Mouse (Mus musculus): Measurements from ENCODE around the gene Tmem160. TPM values are rescaled to one million over a fixed set of nuclear protein-coding genes. Genes with fewer than 3 reads are reported as not detected.

The Tmem160 gene
- polyA plus RNA-seq, 1 experiment from 2014 or later = 51.4 TPM

- Histone ChIP-seq H3K36me3 (ENCODE audit: control insufficient read depth, insufficient read depth, low read length) (peaks cover 38% of the 10 kb centered on the region), H3K4me3 (ENCODE audit: low read depth, low read length) (no peak overlapping the region), H3K27ac (ENCODE audit: low read depth, low read length) (no peak overlapping the region), H3K9ac (ENCODE audit: low read depth, low read length) (no peak overlapping the region), H3K27me3 (ENCODE audit: control insufficient read depth, insufficient read depth, low read length) (no peaks in the 10 kb centered on the region), H3K9me3 (ENCODE audit: control insufficient read depth, low read length) (no peaks in the 10 kb centered on the region), H3K4me1 (replicated peaks; ENCODE audit: control insufficient read depth, insufficient read depth, low read length) (no peaks in the 10 kb centered on the region), H3K4me2 (replicated peaks; ENCODE audit: low read depth, low read length) (no peak overlapping the region)
- 90% methylated on average over 10 of the region's 10 CpGs for WGBS
- DNase-seq (ENCODE audit: low spot score) = no peak
- peak; percentile 25 for ATAC-seq (ENCODE audit: low FRiP score)
Measured at GRCm38 (mm10) chr7:16425721-16426120, 26.9 kb upstream of the Tmem160 start.

DNA sequence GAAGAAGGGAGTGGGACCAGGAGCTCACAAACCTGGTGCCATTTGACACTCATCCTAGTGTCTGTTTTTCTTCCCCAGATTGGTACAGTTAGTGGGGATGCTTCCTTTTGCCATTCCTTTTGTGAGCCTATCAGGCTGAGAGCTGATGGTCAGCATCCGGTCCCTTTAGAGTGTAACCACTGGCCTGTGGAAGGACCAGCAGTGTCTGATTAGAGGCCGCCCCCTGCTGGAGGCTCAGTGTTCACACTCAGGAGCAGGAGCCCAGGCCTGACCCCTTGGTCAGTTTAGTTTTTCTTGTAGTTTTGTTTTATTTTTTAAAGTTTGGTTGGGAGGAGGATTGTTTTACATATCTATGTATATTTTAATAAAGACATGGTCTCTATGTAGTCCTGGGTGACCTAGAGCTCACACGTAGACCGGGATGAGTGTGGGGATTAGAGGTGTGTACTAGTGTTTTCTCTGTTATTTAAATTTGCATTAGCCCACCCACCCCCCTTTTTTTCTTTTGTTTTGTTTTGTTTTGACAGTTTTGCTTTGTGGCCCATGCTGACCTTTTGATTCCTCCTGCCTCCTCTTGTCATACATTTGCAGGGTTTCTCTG is 26.4 kb upstream of the Tmem160 start:
- Histone ChIP-seq H3K9ac (ENCODE audit: low read depth, low read length) (no peak overlapping the region), H3K9me3 (ENCODE audit: control insufficient read depth, low read length) (no peaks in the 10 kb centered on the region), H3K27ac (ENCODE audit: low read depth, low read length) (no peak overlapping the region), H3K4me1 (replicated peaks; ENCODE audit: control insufficient read depth, insufficient read depth, low read length) (no peaks in the 10 kb centered on the region), H3K4me3 (ENCODE audit: low read depth, low read length) (no peak overlapping the region), H3K36me3 (ENCODE audit: control insufficient read depth, insufficient read depth, low read length) (peaks cover 34% of the 10 kb centered on the region), H3K27me3 (ENCODE audit: control insufficient read depth, insufficient read depth, low read length) (no peaks in the 10 kb centered on the region), H3K4me2 (replicated peaks; ENCODE audit: low read depth, low read length) (no peak overlapping the region)
- WGBS = 55% methylated on average over 4 of the region's 4 CpGs
- DNase-seq (ENCODE audit: low spot score) (peak; percentile 81), ATAC-seq (ENCODE audit: low FRiP score) (peak; percentile 72)

DNA sequence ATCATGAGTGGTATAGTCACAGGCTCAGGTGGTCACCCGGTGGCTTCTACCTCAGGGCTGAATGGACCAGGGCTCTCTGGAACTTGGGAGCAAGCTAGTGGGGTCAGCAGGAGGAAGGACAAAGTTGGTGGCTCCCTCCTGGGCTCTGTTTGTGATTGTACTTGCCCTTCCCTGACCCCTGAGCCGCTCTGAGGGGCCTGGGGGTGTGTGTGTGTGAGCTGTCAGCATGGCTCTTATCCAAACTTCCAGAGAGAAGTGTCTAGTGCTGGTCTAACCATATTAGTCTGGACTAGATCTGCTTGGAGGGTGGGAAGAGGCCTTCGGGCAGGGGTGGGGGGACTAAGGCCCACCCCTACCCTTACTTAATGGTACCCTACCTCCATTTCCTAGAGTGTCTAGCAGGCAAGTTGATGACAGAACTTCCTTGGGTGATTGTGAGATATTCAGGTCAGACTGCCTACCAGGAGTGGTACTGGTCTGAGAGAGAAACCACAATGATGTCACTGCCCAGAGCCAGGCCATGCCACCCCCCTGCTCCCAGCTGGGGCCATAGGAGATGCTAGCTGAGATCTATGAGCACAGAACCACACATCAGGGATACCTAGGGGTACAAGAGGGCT is 19.1 kb upstream of the Tmem160 start:
- Histone ChIP-seq H3K36me3 (ENCODE audit: control insufficient read depth, insufficient read depth, low read length) (peaks cover 50% of the 10 kb centered on the region), H3K27me3 (ENCODE audit: control insufficient read depth, insufficient read depth, low read length) (no peaks in the 10 kb centered on the region), H3K9ac (ENCODE audit: low read depth, low read length) (no peak overlapping the region), H3K27ac (ENCODE audit: low read depth, low read length) (no peak overlapping the region), H3K9me3 (ENCODE audit: control insufficient read depth, low read length) (no peaks in the 10 kb centered on the region), H3K4me2 (replicated peaks; ENCODE audit: low read depth, low read length) (no peak overlapping the region), H3K4me3 (ENCODE audit: low read depth, low read length) (no peak overlapping the region), H3K4me1 (replicated peaks; ENCODE audit: control insufficient read depth, insufficient read depth, low read length) (no peaks in the 10 kb centered on the region)
- no peak for DNase-seq (ENCODE audit: low spot score)
- no peak for ATAC-seq (ENCODE audit: low FRiP score)
- whole genome bisulfite sequencing = 84% methylated on average over 3 of the region's 3 CpGs

GRCm38 (mm10) chr7:16435088-16435487 is 17.5 kb upstream of the Tmem160 start:
- no peaks in the 10 kb centered on the region for H3K4me1 ChIP-seq (replicated peaks; ENCODE audit: control insufficient read depth, insufficient read depth, low read length)
- H3K36me3 ChIP-seq (ENCODE audit: control insufficient read depth, insufficient read depth, low read length) = peaks cover 36% of the 10 kb centered on the region
- H3K9me3 ChIP-seq (ENCODE audit: control insufficient read depth, low read length) = no peaks in the 10 kb centered on the region
- no peak overlapping the region for H3K4me3 ChIP-seq (ENCODE audit: low read depth, low read length)
- no peak for ATAC-seq (ENCODE audit: low FRiP score)
- no peak overlapping the region for H3K9ac ChIP-seq (ENCODE audit: low read depth, low read length)
- DNase-seq (ENCODE audit: low spot score) = no peak
- no peak overlapping the region for H3K27ac ChIP-seq (ENCODE audit: low read depth, low read length)
- 87% methylated on average over 9 of the region's 9 CpGs for WGBS
- H3K27me3 ChIP-seq (ENCODE audit: control insufficient read depth, insufficient read depth, low read length) = no peaks in the 10 kb centered on the region
- H3K4me2 ChIP-seq (replicated peaks; ENCODE audit: low read depth, low read length) = no peak overlapping the region

GRCm38 (mm10) chr7:16441241-16441640 is 11.3 kb upstream of the Tmem160 start:
- ATAC-seq (ENCODE audit: low FRiP score) = no peak
- H3K4me1 ChIP-seq (replicated peaks; ENCODE audit: control insufficient read depth, insufficient read depth, low read length) = no peaks in the 10 kb centered on the region
- H3K9me3 ChIP-seq (ENCODE audit: control insufficient read depth, low read length) = no peaks in the 10 kb centered on the region
- H3K36me3 ChIP-seq (ENCODE audit: control insufficient read depth, insufficient read depth, low read length) = no peaks in the 10 kb centered on the region
- no peak overlapping the region for H3K4me3 ChIP-seq (ENCODE audit: low read depth, low read length)
- no peak overlapping the region for H3K27ac ChIP-seq (ENCODE audit: low read depth, low read length)
- H3K27me3 ChIP-seq (ENCODE audit: control insufficient read depth, insufficient read depth, low read length) = no peaks in the 10 kb centered on the region
- no peak for DNase-seq (ENCODE audit: low spot score)
- H3K9ac ChIP-seq (ENCODE audit: low read depth, low read length) = no peak overlapping the region
- H3K4me2 ChIP-seq (replicated peaks; ENCODE audit: low read depth, low read length) = no peak overlapping the region

DNA sequence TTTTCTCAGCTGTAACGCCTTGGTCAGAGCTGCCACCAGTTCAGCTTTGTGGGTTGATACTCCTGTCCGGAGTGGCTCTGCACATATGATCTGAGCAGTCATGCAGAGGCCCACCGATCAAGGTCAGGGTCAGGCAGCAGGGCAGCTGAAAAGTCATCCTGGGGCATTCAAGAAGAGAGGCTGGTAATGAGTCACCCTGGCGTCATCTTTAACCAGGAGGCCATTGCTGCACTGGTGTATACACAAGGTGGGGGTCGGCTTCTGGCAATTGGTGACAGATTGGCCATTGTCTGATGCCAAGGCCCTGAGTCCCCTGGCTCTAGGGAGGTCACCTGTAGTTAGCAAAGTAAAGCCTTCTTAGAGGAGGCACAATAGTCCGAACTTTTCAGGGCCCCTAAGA is 923 bp upstream of the Tmem160 start:
- H3K9ac ChIP-seq (ENCODE audit: low read depth, low read length) = no peak overlapping the region
- DNase-seq (ENCODE audit: low spot score) = no peak
- no peak for ATAC-seq (ENCODE audit: low FRiP score)
- H3K36me3 ChIP-seq (ENCODE audit: control insufficient read depth, insufficient read depth, low read length) = peaks cover 4% of the 10 kb centered on the region; the same call in 1 of the 2 replicates
- no peaks in the 10 kb centered on the region for H3K9me3 ChIP-seq (ENCODE audit: control insufficient read depth, low read length)
- H3K27me3 ChIP-seq (ENCODE audit: control insufficient read depth, insufficient read depth, low read length) = no peaks in the 10 kb centered on the region
- 81% methylated on average over 6 of the region's 6 CpGs for WGBS
- peaks cover 3% of the 10 kb centered on the region; the same call in 1 of the 2 replicates for H3K4me1 ChIP-seq (replicated peaks; ENCODE audit: control insufficient read depth, insufficient read depth, low read length)
- no peak overlapping the region for H3K4me3 ChIP-seq (ENCODE audit: low read depth, low read length)
- no peak overlapping the region for H3K4me2 ChIP-seq (replicated peaks; ENCODE audit: low read depth, low read length)
- H3K27ac ChIP-seq (ENCODE audit: low read depth, low read length) = no peak overlapping the region

GRCm38 (mm10) chr7:16453118-16453711 is 636 bp downstream of the Tmem160 start:
- peak overlapping the region; percentile 33; the same call in 1 of the 2 replicates for H3K27ac ChIP-seq (ENCODE audit: low read depth, low read length)
- H3K9me3 ChIP-seq (ENCODE audit: control insufficient read depth, low read length) = no peaks in the 10 kb centered on the region
- H3K4me1 ChIP-seq (replicated peaks; ENCODE audit: control insufficient read depth, insufficient read depth, low read length) = peaks cover 3% of the 10 kb centered on the region; the same call in 1 of the 2 replicates
- peaks cover 4% of the 10 kb centered on the region; the same call in 1 of the 2 replicates for H3K36me3 ChIP-seq (ENCODE audit: control insufficient read depth, insufficient read depth, low read length)
- peak; percentile 67 for DNase-seq (ENCODE audit: low spot score)
- peak overlapping the region; percentile 48 for H3K9ac ChIP-seq (ENCODE audit: low read depth, low read length)
- peak overlapping the region; percentile 60 for H3K4me3 ChIP-seq (ENCODE audit: low read depth, low read length)
- under 1% methylated on average over 20 of the region's 23 CpGs for WGBS
- H3K4me2 ChIP-seq (replicated peaks; ENCODE audit: low read depth, low read length) = peak overlapping the region; percentile 87
- ATAC-seq (ENCODE audit: low FRiP score) = peak; percentile 87
- H3K27me3 ChIP-seq (ENCODE audit: control insufficient read depth, insufficient read depth, low read length) = no peaks in the 10 kb centered on the region

GRCm38 (mm10) chr7:16455016-16455415 is 2.4 kb downstream of the Tmem160 start:
- 87% methylated on average over 14 of the region's 14 CpGs for WGBS
- no peaks in the 10 kb centered on the region for H3K27me3 ChIP-seq (ENCODE audit: control insufficient read depth, insufficient read depth, low read length)

More at GRCm38 (mm10) chr7:16455016-16455415, 2.4 kb downstream of the Tmem160 start:
- peaks cover 3% of the 10 kb centered on the region; the same call in 1 of the 2 replicates for H3K4me1 ChIP-seq (replicated peaks; ENCODE audit: control insufficient read depth, insufficient read depth, low read length)
- H3K27ac ChIP-seq (ENCODE audit: low read depth, low read length) = no peak overlapping the region
- no peak overlapping the region for H3K4me2 ChIP-seq (replicated peaks; ENCODE audit: low read depth, low read length)
- no peak overlapping the region for H3K4me3 ChIP-seq (ENCODE audit: low read depth, low read length)
- H3K9ac ChIP-seq (ENCODE audit: low read depth, low read length) = no peak overlapping the region
- DNase-seq (ENCODE audit: low spot score) (no peak), ATAC-seq (ENCODE audit: low FRiP score) (no peak)
- no peaks in the 10 kb centered on the region for H3K9me3 ChIP-seq (ENCODE audit: control insufficient read depth, low read length)
- H3K36me3 ChIP-seq (ENCODE audit: control insufficient read depth, insufficient read depth, low read length) = peaks cover 4% of the 10 kb centered on the region; the same call in 1 of the 2 replicates

All from hindbrain, embryonic 11.5 days (tissue).